Mouse (Mus musculus) thymus, adult 2 months (tissue): ENCODE data around the gene Crhr2.

Source experiments
- CTCF ChIP-seq: fragments of 200-500 bp; IDR thresholded peaks from 2 replicates; pipeline ENCODE4 v1.5.1; 2012; ENCODE audit warnings: mild to moderate bottlenecking, control low read depth, low read length, moderate library complexity, borderline replicate concordance; ENCODE audit not compliant: control insufficient read depth, poor library complexity, insufficient read depth; ENCODE audit errors: extremely low read depth
- POLR2A ChIP-seq: fragments of 200-500 bp; IDR thresholded peaks from 2 replicates; pipeline ENCODE4 v1.6.1; 2012; ENCODE audit warnings: mild to moderate bottlenecking, low read length, control low read depth, moderate library complexity; ENCODE audit not compliant: control insufficient read depth, poor library complexity, insufficient read depth; ENCODE audit errors: extremely low read depth

GRCm38 (mm10) chr6:55177060-55177732 lies 44.4 kb upstream of the Crhr2 start:
- no peak for TF ChIP-seq CTCF
- no peak for TF ChIP-seq POLR2A
